Mouse (Mus musculus) intestine, postnatal 0 days (tissue): ENCODE results near the gene Jhy. TPM values are rescaled to one million over a fixed set of nuclear protein-coding genes. Genes with fewer than 3 reads are reported as not detected.
A peak's percentile ranks its signal among the peaks of the same experiment; 100 is the strongest.

Experiments
- ATAC-seq: fragments of 200-750 bp; cut with Nextera tagmentation; 2 replicates; pipeline ENCODE4 v1.8.0; 2017; ENCODE audit warnings: mild to moderate bottlenecking, moderate TSS enrichment, moderate library complexity
- H3K27ac ChIP-seq: fragments of 300-500 bp; sonication (generic); 2 replicates; pipeline ENCODE4 v1.5.1; 2014; ENCODE audit warnings: mild to moderate bottlenecking, low read depth, low read length, moderate library complexity
- H3K27me3 ChIP-seq: fragments of 300-500 bp; sonication (generic); replicated peaks from 2 replicates; pipeline ENCODE4 v1.6.1; 2014; ENCODE audit warnings: low read length, mixed read lengths; ENCODE audit not compliant: control insufficient read depth, insufficient read depth
- H3K36me3 ChIP-seq: fragments of 300-500 bp; sonication (generic); 2 replicates; pipeline ENCODE4 v1.6.1; 2014; ENCODE audit warnings: mild to moderate bottlenecking, moderate library complexity; ENCODE audit not compliant: control insufficient read depth, insufficient read depth
- H3K4me1 ChIP-seq: fragments of 300-500 bp; sonication (generic); replicated peaks from 2 replicates; pipeline ENCODE4 v1.6.1; 2014; ENCODE audit warnings: antibody characterized with exemption, low read length, mixed read lengths; ENCODE audit not compliant: control insufficient read depth, insufficient read depth
- H3K4me2 ChIP-seq: fragments of 300-500 bp; sonication (generic); replicated peaks from 2 replicates; pipeline ENCODE4 v1.6.1; 2014; ENCODE audit warnings: low read depth, mild to moderate bottlenecking, moderate library complexity
- H3K4me3 ChIP-seq: fragments of 300-500 bp; sonication (generic); 2 replicates; pipeline ENCODE4 v1.5.1; 2014; ENCODE audit warnings: low read depth, low read length
- H3K9ac ChIP-seq: fragments of 300-500 bp; sonication (generic); 2 replicates; pipeline ENCODE4 v1.6.1; 2014; ENCODE audit warnings: mild to moderate bottlenecking, low read depth, low read length
- H3K9me3 ChIP-seq: fragments of 300-500 bp; sonication (generic); 2 replicates; pipeline ENCODE4 v1.6.1; 2016; ENCODE audit warnings: mixed run types; ENCODE audit not compliant: control insufficient read depth
- CTCF ChIP-seq: sonication (generic); IDR thresholded peaks from 2 replicates; pipeline ENCODE4 v1.5.1; 2016; ENCODE audit warnings: low read depth, mild to moderate bottlenecking, control low read depth, antibody characterized with exemption, moderate library complexity
- WGBS: fragments of 180-500 bp; shearing (Covaris S2); extraction: QIAGEN DNeasy Blood & Tissue Kit; methylation state at CpG from one replicate; pipeline ENCODE4 v1.1.7; 2014; 5-methylcytosine and 5-hydroxymethylcytosine counted together
- polyA plus RNA-seq: library from polyadenylated mRNA; unstranded; fragments of >200 nt; fragmentation: Nextera tagmentation; extraction: Ambion mirVana; gene quantifications from 2 replicates; pipeline ENCODE4 v1.2.1, GENCODE M21; 2015

Gene Jhy
- 0.14 TPM in 2 replicates for polyA plus RNA-seq

DNA sequence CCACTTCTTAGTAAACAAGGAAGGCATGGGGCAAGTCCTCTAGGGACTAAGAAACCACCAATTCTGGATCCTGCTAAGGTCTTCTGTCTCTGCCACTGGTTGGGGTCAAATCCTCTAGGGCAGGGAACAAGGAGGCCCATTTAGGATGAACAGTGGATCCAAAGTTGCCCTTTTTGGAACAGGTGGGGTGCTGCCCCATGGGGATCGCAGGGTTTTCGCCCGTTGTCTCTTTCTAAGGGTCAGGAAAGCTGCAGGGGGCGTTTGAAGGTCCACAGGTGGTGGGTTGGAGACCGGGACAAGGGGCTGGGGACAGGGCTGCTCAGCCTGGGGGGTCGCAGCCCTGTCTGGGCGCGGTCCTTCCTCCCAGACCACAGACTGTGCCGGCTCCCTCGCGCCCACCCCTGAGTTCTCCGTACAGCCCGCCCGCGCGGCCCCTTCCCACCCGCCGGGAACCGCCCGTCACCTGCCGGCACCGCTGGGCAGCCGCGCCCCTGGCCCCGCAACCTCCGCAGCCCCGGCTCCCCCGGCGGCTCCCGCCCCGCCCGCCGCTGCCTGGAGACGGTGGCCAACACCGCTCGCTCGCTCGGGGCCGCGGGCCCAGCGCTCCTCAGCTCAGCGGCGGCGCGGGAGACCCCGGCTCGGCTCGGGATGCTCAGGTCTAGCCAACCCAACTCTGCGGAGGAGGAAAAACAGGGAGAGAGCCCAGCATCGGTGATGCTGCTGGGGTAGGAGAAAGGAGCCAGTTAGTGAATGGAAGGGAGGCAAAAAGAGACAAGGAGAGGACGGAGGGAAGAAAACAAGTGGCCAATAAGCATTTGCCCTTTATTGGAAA is at the start of gene Jhy:
Gene Jhy (minus strand): TSS at position 533 of the 832 bp plus-strand sequence.
- no peak within 1 kb of the TSS for H3K9ac ChIP-seq
- peak within 1 kb of the TSS; percentile 61 for H3K4me2 ChIP-seq
- no peak for ATAC-seq
- no peaks in the 10 kb centered on the region for H3K9me3 ChIP-seq
- H3K27ac ChIP-seq: no peak within 1 kb of the TSS
- H3K4me3 ChIP-seq: peak within 1 kb of the TSS; percentile 29
- WGBS: 2% methylated on average over 48 of the region's 51 CpGs
- H3K4me1 ChIP-seq: no peaks in the 10 kb centered on the region
- TF ChIP-seq CTCF: no peak
- H3K36me3 ChIP-seq: no peaks in the 10 kb centered on the region
- H3K27me3 ChIP-seq: peaks cover 21% of the 10 kb centered on the region

DNA sequence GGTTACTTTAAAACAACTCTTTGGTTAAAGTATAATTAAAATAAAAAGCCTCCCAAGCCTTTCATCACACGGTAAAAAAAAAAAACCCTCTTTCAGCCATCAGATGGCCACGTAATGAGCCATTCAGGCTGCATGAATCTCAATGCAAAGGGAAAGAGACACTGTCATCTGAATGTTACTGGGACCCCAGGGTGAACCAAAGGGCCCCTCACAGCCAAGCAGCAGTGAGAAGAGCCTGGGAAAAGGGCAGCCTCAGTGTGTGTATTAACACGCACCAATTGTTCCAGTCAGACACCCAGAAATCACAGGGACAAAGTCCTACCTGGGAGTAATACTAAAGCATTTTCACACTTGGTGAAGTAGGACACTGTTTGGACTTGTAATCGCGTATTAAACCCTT is 48.5 kb upstream of the Jhy start:
- Histone ChIP-seq H3K9me3 (no peaks in the 10 kb centered on the region), H3K4me2 (no peak overlapping the region), H3K9ac (no peak overlapping the region), H3K36me3 (0 out of 2 replicates have a peak, but pooled peaks cover 3% of the 10 kb centered on the region), H3K4me3 (no peak overlapping the region), H3K4me1 (no peaks in the 10 kb centered on the region), H3K27ac (no peak overlapping the region), H3K27me3 (no peaks in the 10 kb centered on the region)
- ATAC-seq: no peak
- TF ChIP-seq CTCF: no peak
- WGBS: 87% methylated on average over 5 of the region's 5 CpGs

- Histone ChIP-seq H3K4me1 (no peaks in the 10 kb centered on the region), H3K36me3 (0 out of 2 replicates have a peak, but pooled peaks cover 3% of the 10 kb centered on the region), H3K27me3 (no peaks in the 10 kb centered on the region), H3K4me3 (no peak overlapping the region), H3K27ac (no peak overlapping the region), H3K4me2 (no peak overlapping the region), H3K9ac (no peak overlapping the region), H3K9me3 (no peaks in the 10 kb centered on the region)
- TF ChIP-seq CTCF: no peak
- 74% methylated on average over 13 of the region's 13 CpGs for WGBS
- ATAC-seq: no peak
These were observed 47.9 kb upstream of the Jhy start for GRCm38 (mm10) chr9:41011512-41012436.

- H3K4me1 ChIP-seq: no peaks in the 10 kb centered on the region
- no peak overlapping the region for H3K9ac ChIP-seq
- H3K4me3 ChIP-seq: no peak overlapping the region
- H3K27me3 ChIP-seq: no peaks in the 10 kb centered on the region
- H3K36me3 ChIP-seq: no peaks in the 10 kb centered on the region
- H3K4me2 ChIP-seq: no peak overlapping the region
- H3K27ac ChIP-seq: no peak overlapping the region
- no peak for ATAC-seq
- WGBS: 17% methylated on average over 1 of the region's 1 CpGs
- no peak for TF ChIP-seq CTCF
- no peaks in the 10 kb centered on the region for H3K9me3 ChIP-seq
These were observed 43.9 kb upstream of the Jhy start for GRCm38 (mm10) chr9:41007785-41008184.

DNA sequence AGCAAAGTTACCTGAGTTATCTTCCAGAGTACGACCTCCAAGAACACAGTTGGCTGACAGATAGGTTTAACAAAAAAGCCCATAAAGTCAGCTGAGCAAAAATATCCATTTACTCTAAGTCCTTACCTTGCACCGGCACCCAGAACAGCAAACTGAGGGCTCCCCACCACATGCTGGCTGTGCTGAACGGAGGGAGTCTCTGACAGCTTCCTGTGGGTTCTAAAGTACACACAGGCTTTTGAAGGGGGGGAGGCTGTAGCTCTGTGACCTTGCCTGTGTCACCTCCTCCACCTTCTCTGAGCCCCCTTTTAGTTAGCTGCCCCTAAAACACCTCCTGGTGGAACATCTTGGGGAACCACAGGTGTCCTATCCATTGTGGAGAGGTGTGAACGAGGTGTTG is 40.5 kb upstream of the Jhy start, which contains the start of gene Crtam:
Gene Crtam (minus strand): TSS at position 214 of the 400 bp plus-strand sequence.
- H3K27ac ChIP-seq: no peak within 1 kb of the TSS

More for the DNA sequence above, 40.5 kb upstream of the Jhy start, which contains the start of gene Crtam:
- H3K4me2 ChIP-seq: no peak within 1 kb of the TSS
- H3K9ac ChIP-seq: no peak within 1 kb of the TSS
- no peak for ATAC-seq
- 46% methylated on average over 4 of the region's 4 CpGs for WGBS
- H3K27me3 ChIP-seq: no peaks in the 10 kb centered on the region
- no peaks in the 10 kb centered on the region for H3K4me1 ChIP-seq
- TF ChIP-seq CTCF: no peak
- no peaks in the 10 kb centered on the region for H3K9me3 ChIP-seq
- no peaks in the 10 kb centered on the region for H3K36me3 ChIP-seq
- H3K4me3 ChIP-seq: no peak within 1 kb of the TSS
